Mouse (Mus musculus): Measurements from ENCODE around the gene Adora2b. TPM values are rescaled to one million over a fixed set of nuclear protein-coding genes. Genes with fewer than 3 reads are reported as not detected.

The Adora2b gene
- 0.84 TPM in 1 of 2 replicates, not detected in the other for total RNA-seq (2015; ENCODE audit: low replicate concordance)
- 0.77 TPM in 1 of 2 replicates, not detected in the other for total RNA-seq (2017; ENCODE audit: low replicate concordance)

DNA sequence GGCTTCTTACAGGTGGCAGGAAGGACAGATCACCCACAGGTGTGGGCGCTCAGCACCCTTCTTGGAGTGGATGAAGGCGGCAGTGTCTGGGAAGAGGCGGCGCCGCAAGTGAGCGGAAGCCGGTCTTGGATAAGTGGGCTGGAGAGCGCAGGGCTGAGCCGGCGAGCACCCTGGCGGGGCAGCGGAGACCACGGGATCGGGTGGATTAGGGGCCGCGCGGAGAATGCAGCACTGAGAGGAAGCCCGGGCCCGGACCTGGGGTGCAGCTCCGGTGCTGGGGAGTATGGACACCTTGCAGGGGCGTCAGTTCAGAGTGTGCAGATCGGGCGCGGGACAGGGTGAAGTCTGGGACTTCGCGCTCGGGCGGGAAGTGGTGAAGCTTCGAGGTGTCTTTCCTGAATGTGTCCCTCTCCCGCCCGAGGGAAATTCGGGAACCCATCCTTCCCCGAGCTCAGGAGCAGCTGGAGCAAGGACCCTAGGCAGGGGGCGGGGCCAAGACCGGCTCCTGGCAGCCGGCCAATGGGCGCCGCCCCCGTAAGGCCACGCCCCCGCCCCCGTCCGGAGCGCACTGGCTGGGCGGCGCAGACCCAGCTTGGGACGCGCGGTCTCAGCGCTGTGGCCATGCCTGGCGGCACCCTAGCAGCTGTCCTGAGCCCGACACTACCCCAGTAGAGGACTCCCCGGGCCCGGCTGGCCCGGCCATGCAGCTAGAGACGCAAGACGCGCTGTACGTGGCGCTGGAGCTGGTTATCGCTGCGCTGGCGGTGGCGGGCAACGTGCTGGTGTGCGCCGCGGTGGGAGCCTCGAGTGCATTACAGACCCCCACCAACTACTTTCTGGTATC lies at the start of gene Adora2b:
Gene Adora2b (plus strand): TSS at position 584 of the 844 bp plus-strand sequence.
- no peak for ATAC-seq (replicated peaks; ENCODE audit: low FRiP score, poor library complexity, severe bottlenecking)

DNA sequence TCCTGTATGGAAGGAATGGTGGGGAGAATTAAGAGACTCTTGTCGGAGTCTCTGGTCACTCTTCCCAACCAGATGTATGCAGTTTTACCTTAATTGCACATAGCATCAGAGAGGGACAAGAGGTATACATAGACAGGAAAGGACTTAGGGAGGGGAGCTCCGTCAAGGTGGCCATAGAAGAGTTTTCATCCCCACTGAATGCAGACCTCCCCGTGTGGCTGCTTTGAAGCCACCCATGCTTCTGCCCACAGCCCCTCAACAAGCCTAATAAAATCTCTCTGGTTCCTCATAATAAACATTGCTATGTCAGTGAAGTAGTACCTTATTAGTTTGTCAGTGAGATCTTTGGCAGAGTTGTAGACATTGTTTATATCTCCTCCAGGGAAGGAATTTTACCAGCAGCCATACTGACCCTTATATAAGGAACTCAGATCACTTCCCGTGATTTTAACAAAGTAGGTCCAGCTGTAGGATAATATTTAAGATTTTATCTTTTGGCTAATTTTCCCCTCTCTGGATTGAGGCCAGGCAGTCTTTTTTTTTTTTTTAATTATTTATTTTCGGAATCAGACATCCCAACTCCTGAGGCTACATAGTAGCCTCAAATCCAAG lies 47.8 kb upstream of the Adora2b start:
- ATAC-seq (replicated peaks; ENCODE audit: low FRiP score, poor library complexity, severe bottlenecking) = no peak

DNA sequence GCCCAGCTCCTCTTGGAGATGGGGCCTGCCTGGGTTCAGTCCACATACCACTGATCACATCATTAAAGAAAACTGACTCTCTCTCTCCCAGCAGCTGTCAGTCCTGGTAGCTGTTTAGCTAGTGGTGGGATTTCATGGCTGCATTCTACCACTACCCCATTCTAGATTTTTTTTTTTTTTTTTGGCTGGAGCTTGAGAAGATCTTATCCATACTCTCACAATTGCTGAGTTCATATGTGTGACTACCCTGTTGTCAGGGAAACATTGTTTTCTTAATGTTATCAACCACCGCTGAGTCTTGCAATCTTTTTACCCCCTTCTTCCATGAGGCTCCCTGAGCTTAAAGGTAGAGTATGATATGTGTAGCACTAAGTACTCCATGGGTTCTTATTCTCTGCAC lies 46.1 kb upstream of the Adora2b start:
- no peak for ATAC-seq (replicated peaks; ENCODE audit: low FRiP score, poor library complexity, severe bottlenecking)

DNA sequence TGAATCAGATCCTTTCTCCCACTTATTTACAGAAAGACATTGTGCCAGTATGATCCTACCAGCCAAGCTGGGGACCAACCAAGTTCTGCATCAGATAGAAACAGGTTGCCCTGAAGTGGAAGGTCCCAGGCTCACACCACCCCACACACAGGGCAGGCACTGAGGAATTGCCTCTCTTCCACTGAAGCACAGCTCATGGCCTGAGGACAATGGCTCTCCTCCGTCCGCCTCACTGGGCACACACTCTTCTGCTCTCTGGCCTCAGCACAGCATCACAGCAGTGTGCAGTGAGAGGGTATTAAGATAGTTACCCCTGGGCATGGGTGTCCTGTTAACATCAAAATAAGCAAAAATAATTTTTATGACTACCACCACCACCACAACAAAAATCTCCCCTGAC lies 39.7 kb upstream of the Adora2b start:
- ATAC-seq (replicated peaks; ENCODE audit: low FRiP score, poor library complexity, severe bottlenecking) = no peak

DNA sequence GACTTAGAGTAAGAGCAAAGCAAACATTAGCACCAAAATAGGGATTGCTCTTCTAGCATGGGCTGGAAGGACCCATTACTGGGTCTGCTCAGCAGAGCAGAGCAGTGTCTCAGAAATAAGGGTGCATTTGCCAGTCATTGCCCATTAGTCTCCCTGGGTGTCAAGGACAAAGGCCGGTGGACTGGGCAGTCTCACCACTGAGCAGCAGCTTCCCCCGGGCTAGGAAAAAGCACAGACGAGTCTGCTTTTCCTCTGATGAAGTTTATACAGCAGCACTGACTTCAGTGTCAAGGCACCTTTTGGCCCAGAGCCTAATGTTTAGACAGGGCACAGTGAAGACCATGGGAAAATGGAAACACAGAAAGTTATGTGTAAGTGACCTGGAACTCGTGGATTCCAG lies 38.9 kb upstream of the Adora2b start:
- no peak for ATAC-seq (replicated peaks; ENCODE audit: low FRiP score, poor library complexity, severe bottlenecking)

DNA sequence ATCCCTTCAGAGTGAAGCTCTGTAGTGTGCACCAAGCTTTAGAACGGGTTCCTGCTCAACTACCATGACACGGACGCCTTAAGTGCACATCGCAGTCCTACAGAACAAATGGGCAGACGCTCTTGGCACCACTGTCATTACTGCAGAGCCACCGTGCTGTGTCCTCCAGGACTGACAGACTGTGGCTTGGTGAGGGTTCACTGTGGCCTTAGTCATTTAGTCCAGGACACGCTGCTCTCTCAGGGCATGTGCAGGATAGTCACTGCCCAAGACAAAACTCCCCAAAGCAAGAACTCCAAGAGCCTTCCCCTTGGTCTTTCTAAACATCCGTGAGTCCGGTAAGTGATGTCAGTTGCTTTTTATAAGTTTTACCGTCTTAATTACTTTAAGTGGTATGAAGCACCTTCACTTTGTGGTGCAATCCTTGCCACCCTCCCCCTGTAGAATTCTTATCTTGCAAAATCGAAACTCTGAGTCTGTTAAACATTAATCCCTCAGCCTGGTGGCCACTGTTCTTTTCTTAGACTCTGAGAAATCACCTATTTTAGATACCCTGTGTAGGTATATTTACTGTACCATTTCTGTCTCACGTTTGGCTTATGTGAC lies 35.3 kb upstream of the Adora2b start:
- ATAC-seq (replicated peaks; ENCODE audit: low FRiP score, poor library complexity, severe bottlenecking) = no peak

DNA sequence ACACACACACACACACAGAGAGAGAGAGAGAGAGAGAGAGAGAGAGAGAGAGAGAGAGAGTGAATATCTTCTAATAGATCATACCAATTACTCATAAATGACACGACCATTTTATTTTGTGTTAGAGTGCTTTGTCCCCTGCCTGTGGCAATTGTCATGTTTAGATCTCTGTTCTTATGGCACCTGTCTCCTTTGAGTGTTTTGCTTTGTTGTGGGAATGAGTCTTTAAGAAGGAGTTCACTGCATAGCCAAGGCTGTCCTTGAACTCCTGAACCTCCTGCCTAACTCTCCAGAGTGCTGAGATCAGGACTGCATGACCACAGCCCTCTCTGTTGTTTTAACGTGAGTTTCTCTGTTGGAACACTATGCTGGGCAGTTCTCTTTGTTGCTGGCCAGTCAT lies 33.7 kb upstream of the Adora2b start:
- no peak for ATAC-seq (replicated peaks; ENCODE audit: low FRiP score, poor library complexity, severe bottlenecking)

DNA sequence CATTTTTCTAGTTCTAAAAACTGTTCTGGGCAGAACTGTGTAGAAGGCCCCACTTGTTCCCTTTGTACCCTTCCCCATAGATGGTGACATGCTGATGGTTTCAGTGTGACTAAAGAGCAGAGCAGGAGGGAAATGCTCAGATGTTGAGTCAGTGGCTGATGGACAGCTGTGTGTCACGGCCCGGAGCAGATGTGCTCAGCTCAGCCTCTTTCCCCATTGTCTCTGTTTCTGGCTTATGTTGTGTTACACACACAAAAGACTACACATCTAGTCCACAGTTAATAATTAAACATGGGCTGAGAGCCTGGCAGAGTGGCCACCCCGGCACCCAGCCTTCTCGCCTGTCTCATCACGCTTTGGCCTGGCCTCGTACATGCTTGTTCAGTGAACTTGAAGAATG lies 31.0 kb upstream of the Adora2b start:
- ATAC-seq (replicated peaks; ENCODE audit: low FRiP score, poor library complexity, severe bottlenecking) = no peak

DNA sequence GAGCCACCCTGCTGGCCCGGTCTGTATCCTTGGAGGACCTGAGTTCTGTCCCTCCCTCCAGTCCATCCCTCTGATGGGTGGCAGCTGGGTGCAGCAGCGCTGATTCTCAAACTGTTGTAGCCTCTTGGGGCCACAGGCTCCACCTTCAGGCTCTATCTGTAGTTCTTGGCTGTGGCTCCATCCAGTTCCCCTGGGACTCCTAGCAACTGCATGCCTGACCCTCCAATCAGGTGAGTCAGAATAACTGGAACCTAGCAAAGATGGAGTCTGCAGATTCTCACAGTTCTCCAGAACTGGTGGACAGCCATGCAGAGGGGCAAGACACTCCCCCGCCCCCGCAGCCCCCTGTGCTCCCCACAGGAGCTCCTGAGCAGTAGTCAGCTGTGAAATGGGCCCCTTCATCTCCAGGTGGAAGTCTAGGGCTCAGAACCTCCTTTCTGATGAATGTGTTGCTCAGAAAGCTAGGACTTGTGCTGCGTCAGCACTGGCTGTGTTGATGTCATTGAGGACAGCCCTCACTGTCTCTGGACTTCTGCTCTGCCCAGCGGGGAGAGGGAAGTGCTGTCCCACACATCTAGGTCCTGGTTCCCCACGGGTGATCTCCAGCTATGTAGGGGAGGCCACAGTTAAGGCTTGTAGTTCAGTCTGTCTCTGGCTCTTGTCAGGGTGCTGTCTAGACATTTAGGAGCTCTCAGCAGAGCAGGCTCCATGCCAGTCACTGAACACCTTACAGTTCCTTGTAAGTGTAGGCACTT lies 27.9 kb upstream of the Adora2b start:
- ATAC-seq (replicated peaks; ENCODE audit: low FRiP score, poor library complexity, severe bottlenecking) = no peak

DNA sequence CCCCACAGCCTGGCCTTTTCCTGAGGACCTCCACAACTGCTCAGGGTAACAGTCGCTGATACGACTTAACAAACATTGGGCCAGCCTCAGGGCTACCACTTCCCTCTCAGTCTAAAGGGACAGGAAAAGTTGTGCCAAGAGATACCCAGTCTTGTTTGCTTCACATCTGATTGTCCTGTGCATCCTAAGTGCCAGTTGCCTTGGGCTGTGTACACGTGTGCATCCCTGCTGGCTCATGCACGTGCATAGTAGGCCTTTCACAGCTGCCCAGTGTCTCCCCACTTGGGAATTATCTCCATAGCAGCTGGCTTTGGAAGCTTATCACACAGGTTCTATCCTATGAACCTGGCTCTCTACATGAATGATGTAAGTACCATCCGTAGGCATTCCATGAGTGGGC lies 25.4 kb upstream of the Adora2b start:
- no peak for ATAC-seq (replicated peaks; ENCODE audit: low FRiP score, poor library complexity, severe bottlenecking)

DNA sequence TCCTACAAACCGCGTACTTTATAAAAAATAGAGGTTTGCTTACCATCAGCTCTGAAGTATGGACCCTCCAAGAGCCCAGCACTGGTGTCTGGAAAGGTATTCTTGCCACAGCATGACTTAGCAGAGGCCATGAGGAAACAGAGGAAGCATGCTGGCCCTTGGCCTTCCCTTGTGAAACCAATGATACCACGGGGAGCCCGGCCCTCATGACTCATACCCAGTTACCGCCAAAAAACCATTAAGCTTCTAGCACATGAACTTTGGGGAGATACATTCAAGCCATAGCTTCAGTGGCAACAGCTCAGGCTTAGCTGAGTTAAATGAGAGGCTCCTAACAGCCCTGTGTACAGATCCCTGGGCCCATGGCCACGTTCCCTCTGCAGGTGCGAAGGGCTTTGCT lies 24.8 kb upstream of the Adora2b start:
- no peak; the same call in 1 of the 2 replicates for ATAC-seq (replicated peaks; ENCODE audit: low FRiP score, poor library complexity, severe bottlenecking)

DNA sequence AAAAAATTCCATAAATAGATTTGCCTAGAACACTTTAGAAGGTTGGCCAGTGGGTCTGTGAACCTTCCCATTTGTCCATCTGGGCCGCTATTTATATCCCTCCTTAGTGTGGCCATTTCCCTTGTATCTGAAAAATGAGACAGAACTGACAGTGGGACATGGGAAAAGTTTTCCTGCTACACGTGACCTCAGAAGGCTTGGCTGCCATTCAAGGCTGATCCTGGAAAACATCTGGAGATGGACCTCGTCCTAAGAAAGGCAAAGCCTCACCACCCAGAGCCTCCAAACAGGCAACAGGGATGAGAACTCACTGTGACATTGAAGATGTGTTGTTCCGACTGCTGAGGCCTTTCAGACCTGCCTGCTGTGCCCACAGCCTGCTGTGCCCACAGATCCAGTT lies 24.0 kb upstream of the Adora2b start:
- no peak for ATAC-seq (replicated peaks; ENCODE audit: low FRiP score, poor library complexity, severe bottlenecking)

DNA sequence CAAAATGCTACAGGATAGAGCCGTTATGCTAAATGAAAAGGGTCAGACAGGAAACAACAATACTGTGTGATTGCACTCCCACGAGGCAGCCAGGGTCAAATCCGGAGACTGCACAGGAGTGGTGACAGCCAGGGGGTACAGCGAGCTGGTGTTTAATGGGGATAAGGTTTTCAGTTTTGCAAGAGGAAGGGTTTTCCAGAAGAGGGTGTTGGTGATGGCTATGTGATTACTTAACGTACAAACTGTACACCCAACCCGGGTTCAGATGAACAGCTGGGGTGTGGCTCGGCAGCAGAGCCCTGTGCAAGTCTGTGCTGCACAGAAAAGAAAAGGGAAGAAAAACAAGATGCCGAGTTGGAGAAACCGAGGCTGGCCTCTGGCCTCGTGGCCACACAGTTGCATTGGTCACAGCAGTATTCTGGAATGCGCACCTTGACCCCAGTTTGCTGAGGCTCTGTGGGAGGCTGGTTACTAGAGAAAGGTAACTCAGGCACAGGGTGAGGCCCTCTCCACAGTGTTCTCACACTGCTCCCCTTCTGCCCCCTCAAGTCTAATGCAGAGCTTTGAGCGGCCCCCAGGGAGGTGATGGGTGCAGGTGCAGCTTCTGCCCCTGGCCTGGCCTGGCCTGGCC lies 8.0 kb upstream of the Adora2b start:
- ATAC-seq (replicated peaks; ENCODE audit: low FRiP score, poor library complexity, severe bottlenecking) = no peak

DNA sequence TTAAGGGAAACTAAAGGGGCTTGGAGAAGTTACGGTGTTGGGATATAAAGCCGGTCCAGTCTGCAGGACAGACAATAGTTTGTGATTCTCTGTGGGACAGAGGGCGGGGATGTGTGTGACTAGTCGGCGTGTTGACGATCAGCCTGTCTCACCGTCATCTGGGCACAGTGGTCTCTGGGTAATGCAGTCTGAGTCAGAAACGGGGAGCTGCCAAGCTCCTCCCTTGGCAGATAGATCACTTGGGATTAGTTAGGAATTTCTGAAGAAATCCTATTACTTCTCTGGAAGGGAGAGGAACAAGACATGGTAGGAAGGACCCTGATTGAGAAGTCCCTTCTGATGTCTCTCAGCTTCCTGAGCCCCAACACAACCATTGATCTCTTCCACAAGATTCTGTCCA lies 4.9 kb upstream of the Adora2b start:
- ATAC-seq (replicated peaks; ENCODE audit: low FRiP score, poor library complexity, severe bottlenecking) = no peak

DNA sequence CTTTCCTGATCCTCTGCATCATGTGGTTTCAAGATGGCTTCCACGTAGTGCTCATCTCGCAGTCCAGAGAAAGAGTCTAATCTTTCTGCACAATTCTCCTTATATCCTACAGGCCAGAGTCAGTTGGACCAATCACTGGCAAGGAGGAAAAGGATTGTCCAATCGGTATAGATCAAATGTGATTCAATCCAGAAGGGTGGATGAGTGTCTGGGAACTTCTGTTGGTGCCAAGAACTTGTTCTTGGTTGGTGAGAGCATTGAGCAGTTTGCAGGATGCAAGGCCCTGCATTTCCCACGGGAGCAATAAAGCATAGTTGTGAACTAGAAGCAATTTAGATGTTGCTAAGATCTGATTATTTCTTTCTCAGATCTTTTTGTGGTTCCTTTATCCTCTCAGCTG lies 4.3 kb upstream of the Adora2b start:
- no peak for ATAC-seq (replicated peaks; ENCODE audit: low FRiP score, poor library complexity, severe bottlenecking)

DNA sequence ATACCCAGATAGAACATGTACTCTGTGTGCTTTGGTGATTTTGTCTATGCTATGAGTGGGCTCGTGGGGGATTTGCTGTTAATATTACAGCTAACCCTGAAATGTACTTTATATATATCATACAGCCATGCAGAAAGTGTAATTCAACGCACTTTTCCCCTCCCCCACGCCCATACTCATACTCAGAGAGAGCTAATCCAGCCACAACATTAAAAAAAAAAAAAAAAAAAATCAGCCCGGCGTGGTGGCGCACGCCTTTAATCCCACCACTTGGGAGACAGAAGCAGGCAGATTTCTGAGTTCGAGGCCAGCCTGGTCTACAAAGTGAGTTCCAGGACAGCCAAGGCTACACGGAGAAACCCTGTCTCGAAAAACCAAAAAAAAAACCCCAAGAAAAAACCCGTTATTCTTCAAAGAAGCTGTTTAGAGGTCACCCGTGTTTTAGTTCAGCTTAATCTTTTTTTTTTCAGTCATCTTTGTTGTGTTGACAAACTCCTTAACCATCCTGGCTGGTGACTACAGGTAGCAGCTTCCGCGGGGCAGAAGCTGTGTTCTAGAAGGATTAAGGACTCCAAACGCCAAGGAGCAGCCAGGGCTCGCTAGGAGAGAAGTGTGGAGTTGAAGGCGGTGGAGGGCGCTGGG lies 904 bp upstream of the Adora2b start:
- no peak for ATAC-seq (replicated peaks; ENCODE audit: low FRiP score, poor library complexity, severe bottlenecking)

DNA sequence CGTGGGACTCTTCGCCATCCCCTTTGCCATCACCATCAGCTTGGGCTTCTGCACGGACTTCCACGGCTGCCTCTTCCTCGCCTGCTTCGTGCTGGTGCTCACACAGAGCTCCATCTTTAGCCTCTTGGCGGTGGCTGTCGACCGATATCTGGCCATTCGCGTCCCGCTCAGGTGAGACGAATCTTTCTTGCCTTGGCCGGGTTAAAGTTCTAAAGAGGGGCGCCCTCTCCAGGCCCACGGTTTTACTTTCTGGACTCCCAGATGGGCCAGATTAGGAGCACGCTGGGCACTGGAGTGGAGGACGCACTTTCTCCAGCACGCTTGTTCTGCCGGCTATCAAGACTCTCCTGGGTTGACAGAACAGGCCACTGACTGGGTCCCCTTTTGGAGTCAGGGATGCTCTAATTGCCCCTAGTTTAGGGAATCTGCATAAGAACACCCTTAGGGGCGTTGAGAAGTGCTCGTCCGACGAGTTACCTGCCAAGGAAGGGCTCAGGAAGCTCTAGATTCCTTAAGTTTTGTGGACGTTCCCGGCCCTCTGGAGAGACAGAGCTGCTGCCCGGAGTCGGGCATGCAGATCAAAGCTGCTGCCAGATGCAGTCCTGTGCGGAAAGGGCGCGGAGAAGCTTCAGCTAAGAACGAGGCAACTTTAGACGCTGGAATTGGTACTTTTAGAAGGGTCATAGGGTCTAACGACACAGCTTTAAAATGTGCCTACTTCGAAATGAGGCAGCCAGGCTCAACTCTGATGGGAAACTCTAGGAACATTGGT lies 668 bp downstream of the Adora2b start:
- no peak for ATAC-seq (replicated peaks; ENCODE audit: low FRiP score, poor library complexity, severe bottlenecking)

DNA sequence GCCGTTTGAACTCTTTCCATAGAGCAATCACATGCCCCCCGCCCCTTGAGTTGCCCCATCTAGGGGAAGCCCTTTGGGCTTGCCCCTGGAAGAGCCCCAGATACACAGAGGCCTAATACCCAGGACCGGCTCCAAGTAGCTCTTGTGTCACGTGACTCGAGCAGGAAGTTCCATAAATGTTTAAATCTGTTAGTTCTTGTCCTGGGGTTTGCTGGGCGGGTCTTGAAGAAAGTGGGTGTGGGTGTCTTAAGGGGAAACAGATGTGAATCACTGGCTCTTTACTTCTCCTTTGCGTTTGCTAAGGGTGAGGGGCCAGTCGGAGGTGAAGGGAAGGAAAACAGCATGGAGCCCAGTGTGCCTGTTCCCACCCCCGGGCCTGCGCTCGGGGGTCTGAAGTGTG lies 2.3 kb downstream of the Adora2b start:
- no peak for ATAC-seq (replicated peaks; ENCODE audit: low FRiP score, poor library complexity, severe bottlenecking)

DNA sequence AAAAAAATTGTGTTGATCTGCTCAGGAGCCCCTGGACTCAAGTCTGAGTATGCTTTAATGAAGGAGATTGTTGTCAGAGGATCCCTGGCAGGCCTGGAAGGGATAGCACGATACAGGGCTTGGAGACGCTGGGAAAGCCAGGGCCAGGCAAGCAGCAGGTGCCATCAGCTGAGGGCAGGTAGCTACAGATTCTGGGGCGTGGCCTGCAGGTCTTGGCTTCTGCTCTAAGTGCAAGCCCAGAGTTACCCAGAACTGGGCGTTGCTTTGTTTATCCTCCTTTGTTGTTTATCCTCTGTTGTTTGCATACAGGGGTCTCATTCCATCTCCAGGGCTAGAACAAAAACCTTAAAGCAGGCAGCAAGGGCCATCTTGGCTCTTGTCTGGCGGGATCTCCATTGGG lies 4.6 kb downstream of the Adora2b start:
- ATAC-seq (replicated peaks; ENCODE audit: low FRiP score, poor library complexity, severe bottlenecking) = no peak
